Mouse (Mus musculus) left cerebral cortex, adult 2 months (tissue): ENCODE results near the gene Gm10842. TPM values are rescaled to one million over a fixed set of nuclear protein-coding genes. Genes with fewer than 3 reads are reported as not detected.
A peak's percentile ranks its signal among the peaks of the same experiment; 100 is the strongest.

Experiments used
- DNase-seq, 2 experiments: peaks; one replicate each; pipeline ENCODE4 v3.0.0; 2021 to 2022; ENCODE audit warnings: low spot score in 2 of 2, mixed read lengths in 1 of 2; ENCODE audit errors: extremely low spot score in 1 of 2
- H3K27ac ChIP-seq: fragments of 200-600 bp; 2 replicates; pipeline ENCODE4 v1.8.1; 2022
- H3K4me3 ChIP-seq: fragments of 200-600 bp; 2 replicates; pipeline ENCODE4 v1.8.1; 2022
- CTCF ChIP-seq: fragments of 200-600 bp; IDR thresholded peaks from 2 replicates; pipeline ENCODE4 v1.8.1; 2022; ENCODE audit warnings: antibody characterized with exemption, mild to moderate bottlenecking, moderate library complexity
- intact Hi-C: fragments of 180-260 bp; cut with DNase I; formaldehyde crosslinking; loops from one replicate; pipeline ENCODE4 v1.15.1; 2025
- total RNA-seq, 2 experiments: library from RNA; stranded (reverse); gene quantifications; 2 replicates each; pipeline ENCODE4 v1.2.3; 2021

The Gm10842 gene
- total RNA-seq, 2 experiments from 2014 or later: not detected

DNA sequence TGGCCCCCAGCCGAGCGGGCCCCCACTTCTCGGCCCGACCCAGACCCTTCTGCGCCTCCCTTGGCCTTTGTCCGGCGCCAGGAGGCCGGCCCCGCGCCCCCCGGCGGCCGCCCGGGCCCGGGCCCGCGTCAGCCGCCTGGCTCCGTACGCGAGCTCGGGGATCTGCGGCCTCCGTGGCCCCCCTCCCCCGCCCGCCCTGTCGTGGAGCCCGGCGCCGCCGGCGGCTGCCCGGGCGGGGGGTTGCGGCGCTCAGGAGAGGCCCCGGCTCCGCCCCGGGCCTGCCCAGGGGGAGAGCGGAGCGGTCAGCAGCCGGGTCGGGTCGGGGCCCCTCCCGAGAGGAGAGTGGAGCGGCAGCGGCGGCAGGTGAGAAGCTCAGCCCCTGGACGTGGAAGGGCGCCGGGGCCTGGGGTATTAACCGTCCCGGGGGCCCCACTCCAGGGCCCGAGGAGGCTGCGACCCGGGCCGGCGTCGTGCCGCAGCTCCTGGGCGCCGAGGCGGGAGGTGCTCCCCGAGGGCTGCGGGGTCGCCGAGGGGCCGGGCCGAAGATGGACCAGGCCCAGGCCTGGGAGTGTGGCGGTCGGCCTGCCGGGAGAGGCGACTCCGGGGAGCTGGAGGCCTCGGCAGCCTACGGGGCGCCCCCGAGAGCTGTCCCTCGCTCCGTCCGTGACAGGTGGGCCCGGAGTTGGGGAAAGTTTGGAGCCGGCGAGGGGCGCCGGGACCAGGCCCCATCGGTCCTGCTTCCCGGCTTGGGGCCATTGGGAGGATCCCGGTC lies 35.2 kb downstream of the Gm10842 start:
- TF ChIP-seq CTCF: no peak
- peak overlapping the region; percentile 92 for H3K4me3 ChIP-seq
- intact Hi-C loops: loop anchor here (1.0 kb wide), 1 partner anchor 56 kb away; the partner anchor contains the start of gene Mettl2
- DNase-seq: peak; percentile 42 to 47
- peak overlapping the region; percentile 94 for H3K27ac ChIP-seq

DNA sequence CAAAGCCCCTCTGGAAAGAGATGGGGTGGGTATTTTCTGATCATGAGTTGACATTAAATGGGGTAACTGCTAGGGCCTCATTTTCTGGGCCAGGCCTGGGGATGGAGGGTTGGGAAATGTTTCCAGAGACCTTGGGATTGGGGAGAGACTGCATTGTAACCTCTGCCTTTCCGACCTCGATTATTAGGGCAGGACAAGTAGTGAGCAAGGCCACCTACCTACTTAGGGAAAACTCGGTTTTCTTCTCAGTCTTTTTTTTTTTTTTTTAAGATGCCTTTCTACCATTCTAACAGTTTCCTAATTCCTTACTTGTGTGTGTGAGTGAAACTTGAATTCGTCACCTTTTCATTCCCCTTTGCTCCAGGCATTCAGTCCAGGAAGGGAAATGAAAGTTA lies 35.8 kb downstream of the Gm10842 start:
- intact Hi-C loops: no loop called here
- TF ChIP-seq CTCF: no peak
- Histone ChIP-seq H3K4me3 (peak overlapping the region; percentile 92), H3K27ac (peak overlapping the region; percentile 94)
- DNase-seq: no peak

- no peak for DNase-seq
- TF ChIP-seq CTCF: peak; percentile 27
- intact Hi-C loops: no loop called here
- H3K27ac ChIP-seq: no peak overlapping the region
- no peak overlapping the region for H3K4me3 ChIP-seq
Observed at GRCm38 (mm10) chr11:105184678-105185077, 38.0 kb downstream of the Gm10842 start.

- Histone ChIP-seq H3K4me3 (no peak overlapping the region), H3K27ac (no peak overlapping the region)
- DNase-seq: no peak
- intact Hi-C loops: no loop called here
- TF ChIP-seq CTCF: no peak
Observed at GRCm38 (mm10) chr11:105192186-105192585, 45.5 kb downstream of the Gm10842 start.

Other genes with a start within 250 kb of the Gm10842 start
- gene Efcab3, start 83.3 kb upstream of the Gm10842 start, total RNA-seq: 1 to 10 TPM in 1 of 2 experiments, under 1 TPM in 1; 0.77 to 1.7 TPM
- gene Mettl2, start 20.5 kb upstream of the Gm10842 start, total RNA-seq: 10 to 100 TPM; 15.0 to 18.8 TPM
- 10 to 100 TPM; 56.0 to 61.1 TPM for gene Tlk2, start 31.9 kb downstream of the Gm10842 start, total RNA-seq
- gene Mrc2, start 145.8 kb downstream of the Gm10842 start, total RNA-seq: 1 to 10 TPM; 5.1 to 7.2 TPM